Mouse (Mus musculus) yolk sac, embryonic 10.5 days (tissue): ENCODE measurements around the gene Olfr1154.

Source experiments
- DNase-seq: peaks from one replicate; pipeline ENCODE4 v3.0.0-alpha.2; 2017; ENCODE audit warnings: low spot score

The Olfr1154 gene

GRCm38 (mm10) chr2:87905066-87905465 is at the start of gene Olfr1154:
TSS of gene Olfr1154 (minus strand) at chr2:87905166.
- no peak for DNase-seq

- DNase-seq: no peak
Observed at GRCm38 (mm10) chr2:87953000-87953399, 48.0 kb upstream of the Olfr1154 start, which contains the start of gene Olfr1156. TSS of gene Olfr1156 (minus strand) at chr2:87953100.

GRCm38 (mm10) chr2:87945037-87945436 is 40.1 kb upstream of the Olfr1154 start, which contains the start of gene Olfr1155:
TSS of gene Olfr1155 (minus strand) at chr2:87945137.
- DNase-seq: no peak

- no peak for DNase-seq
Observed at GRCm38 (mm10) chr2:87894662-87895061, 10.3 kb downstream of the Olfr1154 start, which contains the start of gene Olfr1153. TSS of gene Olfr1153 (plus strand) at chr2:87894962.

GRCm38 (mm10) chr2:87866192-87866591 is 38.8 kb downstream of the Olfr1154 start, which contains the start of gene Olfr1152:
TSS of gene Olfr1152 (plus strand) at chr2:87866492.
- DNase-seq: no peak

- no peak for DNase-seq
Observed at GRCm38 (mm10) chr2:87855562-87855961, 49.4 kb downstream of the Olfr1154 start, which contains the start of gene Olfr1151. TSS of gene Olfr1151 (plus strand) at chr2:87855862.
